Comparison of ENCODE assay signal across 13 mouse cellular contexts in the genomic region with DNA sequence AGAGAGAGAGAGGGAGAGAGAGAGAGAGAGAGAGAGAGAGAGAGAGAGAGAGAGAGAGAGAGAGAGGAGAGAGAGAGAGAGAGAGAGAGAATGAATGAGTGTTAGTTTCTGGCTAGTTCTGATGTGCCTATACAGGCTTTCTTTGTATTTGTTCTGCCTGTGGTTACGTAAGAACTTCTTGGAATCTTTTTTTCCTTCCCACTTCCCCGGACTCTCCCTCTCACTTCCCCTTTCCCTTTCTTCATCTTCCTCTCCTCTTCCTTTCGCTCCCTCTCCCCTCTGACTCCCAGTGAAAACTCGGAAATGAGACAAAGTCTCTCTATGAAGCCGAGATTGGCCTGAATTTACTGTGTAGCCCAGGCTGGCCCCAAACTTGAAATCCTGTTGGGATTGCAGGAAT.
"Had no signal": no experiment of that assay in that cellular context is flagged by ENCODE, and none has a peak within 500 bp of the region (broad histone marks: within the 10 kb centered on the region; RNA-seq: fewer than 3 reads in every experiment).

No protein-coding gene starts in this region.

- H3K4me3 ChIP-seq: limb, embryonic 12.5 days; midbrain, embryonic 10.5 days; myocyte; neural tube, embryonic 15.5 days had no signal

- H3K9ac ChIP-seq: limb, embryonic 12.5 days; liver, postnatal 0 days; neural tube, embryonic 15.5 days had no signal

- ATAC-seq: intestine, embryonic 16.5 days; liver, postnatal 0 days had no signal

- H3K27ac ChIP-seq: limb, embryonic 12.5 days; midbrain, embryonic 10.5 days; neural tube, embryonic 15.5 days; stomach, postnatal 0 days had no signal

- H3K36me3 ChIP-seq: limb, embryonic 12.5 days; midbrain, embryonic 10.5 days; neural tube, embryonic 15.5 days had no signal

- H3K4me2 ChIP-seq: limb, embryonic 12.5 days; neural tube, embryonic 15.5 days had no signal

- DNase-seq: kidney, adult 2 months; kidney, postnatal 25 days; layer of hippocampus, postnatal 36 days; liver, postnatal 0 days; midbrain, embryonic 14.5 days; right cerebral cortex, adult 18-20 months; thymus, postnatal 14 days had no signal

- H3K9me3 ChIP-seq: limb, embryonic 12.5 days; midbrain, embryonic 10.5 days; neural tube, embryonic 15.5 days had no signal

- H3K27me3 ChIP-seq: neural tube, embryonic 15.5 days had no signal

- H3K4me1 ChIP-seq: limb, embryonic 12.5 days; midbrain, embryonic 10.5 days; neural tube, embryonic 15.5 days had no signal
